20 mouse cellular contexts compared by ENCODE assay signal in genomic region chr16:42675031-42675430, GRCm38 (mm10).
A peak's percentile ranks its signal among the peaks of the same experiment; 100 is the strongest.
DNase-seq lines count a peak whose midpoint lies in the region; TF ChIP-seq lines count a peak whose summit lies in the region.
"Had no signal": no experiment of that assay in that cellular context is flagged by ENCODE, and none has a peak within 500 bp of the region (broad histone marks: within the 10 kb centered on the region; RNA-seq: fewer than 3 reads in every experiment).

No protein-coding gene starts in this region.

- H3K4me3 ChIP-seq in C2C12 (ENCODE audit: insufficient read depth, poor library complexity, severe bottlenecking), result no peak overlapping the region
- H3K4me3 ChIP-seq: embryonic facial prominence, embryonic 13.5 days; forebrain, embryonic 12.5 days; heart, embryonic 12.5 days; hindbrain, embryonic 15.5 days had no signal

- no peaks in the 10 kb centered on the region for H3K79me3 ChIP-seq in C2C12 (ENCODE audit: low read depth)

- peak; percentile 7 for DNase-seq in layer of hippocampus, adult 9-11 months
- DNase-seq in layer of hippocampus, postnatal 10 days (ENCODE audit: low spot score in 2 of 2), result no peak
- DNase-seq in right cerebral cortex, adult 18-20 months, result peak; percentile 32
- no peak for DNase-seq in right cerebral cortex, postnatal 4 days
- peak; percentile 46 for DNase-seq in 3T3-L1 (ENCODE audit: low read depth, low spot score)
- DNase-seq in B cell, adult 2 months, result no peak
- no peak for DNase-seq in adrenal gland, adult 2 months
- DNase-seq: adrenal gland, postnatal 10 days; cerebellum, adult 11-12 months; cerebellum, adult 9-10 months; cerebellum, postnatal 25 days; forebrain, postnatal 0 days; gastrocnemius, postnatal 14 days; heart, postnatal 36 days had no signal

- no peaks in the 10 kb centered on the region for H3K27me3 ChIP-seq in C2C12 (ENCODE audit: control insufficient read depth, insufficient read depth, insufficient read length)
- H3K27me3 ChIP-seq: embryonic facial prominence, embryonic 13.5 days; forebrain, embryonic 12.5 days; heart, embryonic 12.5 days; hindbrain, embryonic 15.5 days had no signal

- H3K36me3 ChIP-seq in C2C12 (ENCODE audit: control insufficient read depth, insufficient read depth), result no peaks in the 10 kb centered on the region
- H3K36me3 ChIP-seq: embryonic facial prominence, embryonic 13.5 days; forebrain, embryonic 12.5 days; G1E; heart, embryonic 12.5 days; hindbrain, embryonic 15.5 days had no signal

- TF ChIP-seq CTCF in C2C12 (IDR thresholded peaks at IDR 0.05; ENCODE audit: control insufficient read depth, insufficient read depth, insufficient read length), result no peak

- H3K79me2 ChIP-seq in C2C12 (ENCODE audit: control insufficient read depth, insufficient read depth), result no peaks in the 10 kb centered on the region

- no peak overlapping the region for H3ac ChIP-seq in C2C12 (ENCODE audit: control insufficient read depth, insufficient read length, low read depth)

TF ChIP-seq in C2C12, 6 proteins besides CTCF, POLR2A, EP300 and RAD21:
- TF ChIP-seq USF1 (IDR thresholded peaks at IDR 0.05; ENCODE audit: low read depth), result peak; percentile 58
- peak; percentile 66 for TF ChIP-seq MYOD1 (IDR thresholded peaks at IDR 0.05; ENCODE audit: control insufficient read depth, insufficient read length, low read depth)
- TF ChIP-seq MAX (IDR thresholded peaks at IDR 0.05), result no peak
TF ChIP-seq in C2C12: peak in this region for 2.

Comparison
In these comparisons a context has a peak if more than half of its experiments do, and no peak if none do; other contexts are left out.
1. DNase-seq: peak in layer of hippocampus, adult 9-11 months (single experiment), right cerebral cortex, adult 18-20 months (single experiment) and 3T3-L1 (single experiment); none in layer of hippocampus, postnatal 10 days (0 of 2), right cerebral cortex, postnatal 4 days (single experiment), B cell, adult 2 months (0 of 2) and adrenal gland, adult 2 months (single experiment).